Mouse (Mus musculus): ENCODE data around the gene Pcnx. TPM values are rescaled to one million over a fixed set of nuclear protein-coding genes. Genes with fewer than 3 reads are reported as not detected.

The Pcnx gene
- polyA plus RNA-seq, 1 experiment from 2014 or later, result 12.0 TPM

Other genes with a start within 250 kb of the Pcnx start
- 5.6 and 6.9 TPM in 2 replicates for gene Ttc9, start 228.8 kb upstream of the Pcnx start, polyA plus RNA-seq (2015; fragmentation: Nextera tagmentation; extraction: Ambion mirVana)
- gene Map3k9, start 78.8 kb upstream of the Pcnx start, polyA plus RNA-seq (2015; fragmentation: Nextera tagmentation; extraction: Ambion mirVana), result 2.9 TPM in 2 replicates

Measured in lung, embryonic 15.5 days (tissue).